Mouse (Mus musculus): ENCODE data around the gene Gm37240. TPM values are rescaled to one million over a fixed set of nuclear protein-coding genes. Genes with fewer than 3 reads are reported as not detected.

Gm37240 gene
- total RNA-seq, 2 experiments from 2014 or later: 28.9 to 37.3 TPM

GRCm38 (mm10) chr3:85679312-85679933 is 207.9 kb downstream of the Gm37240 start:
- DNase-seq: no peak

DNA sequence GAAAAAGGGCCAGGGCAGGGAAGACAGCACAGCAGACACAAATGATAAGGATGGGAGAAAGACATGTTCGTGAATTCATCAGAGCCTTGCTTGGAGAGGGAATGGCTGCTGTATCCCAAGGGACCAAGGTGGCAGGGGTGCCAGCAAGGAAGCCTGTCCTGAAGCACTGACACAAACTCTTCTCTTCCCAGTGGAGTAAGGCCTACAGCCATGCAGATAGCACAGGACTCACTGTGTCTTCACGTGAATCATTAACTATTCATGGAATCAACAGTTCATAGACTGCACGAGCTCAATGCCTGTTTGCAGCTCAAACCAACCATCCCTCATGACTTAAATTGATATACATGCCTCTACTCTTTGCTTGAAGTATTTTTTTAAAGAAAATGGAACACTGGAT is 209.4 kb downstream of the Gm37240 start:
- no peak for DNase-seq

GRCm38 (mm10) chr3:85677133-85677532 is 210.2 kb downstream of the Gm37240 start:
- DNase-seq: no peak

GRCm38 (mm10) chr3:85669844-85670243 is 217.5 kb downstream of the Gm37240 start:
- DNase-seq: no peak

GRCm38 (mm10) chr3:85667683-85668082 is 219.6 kb downstream of the Gm37240 start:
- DNase-seq: no peak

- no peak for DNase-seq
Measured at GRCm38 (mm10) chr3:85666736-85667135, 220.6 kb downstream of the Gm37240 start.

DNA sequence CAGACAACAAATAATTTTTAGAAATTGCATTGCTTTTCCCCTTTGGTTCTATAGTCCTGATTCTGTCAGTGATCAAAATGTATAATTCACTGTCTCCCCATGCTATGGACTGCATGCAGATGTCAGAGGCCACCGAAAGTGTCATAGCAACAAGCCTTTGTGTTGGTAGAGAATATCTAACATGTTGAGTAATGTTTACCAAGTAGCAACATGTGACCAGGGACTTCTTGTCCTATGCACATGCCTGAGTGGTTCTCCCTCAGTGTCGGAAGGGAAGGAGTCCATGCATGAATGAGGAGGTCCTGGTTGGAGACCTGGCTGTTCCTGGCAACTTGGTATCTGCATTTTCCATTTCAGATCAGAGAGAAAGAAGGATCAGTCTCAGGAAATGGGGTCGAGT is 221.2 kb downstream of the Gm37240 start:
- DNase-seq: no peak

- DNase-seq: no peak
Measured at GRCm38 (mm10) chr3:85664591-85665171, 222.6 kb downstream of the Gm37240 start.

DNA sequence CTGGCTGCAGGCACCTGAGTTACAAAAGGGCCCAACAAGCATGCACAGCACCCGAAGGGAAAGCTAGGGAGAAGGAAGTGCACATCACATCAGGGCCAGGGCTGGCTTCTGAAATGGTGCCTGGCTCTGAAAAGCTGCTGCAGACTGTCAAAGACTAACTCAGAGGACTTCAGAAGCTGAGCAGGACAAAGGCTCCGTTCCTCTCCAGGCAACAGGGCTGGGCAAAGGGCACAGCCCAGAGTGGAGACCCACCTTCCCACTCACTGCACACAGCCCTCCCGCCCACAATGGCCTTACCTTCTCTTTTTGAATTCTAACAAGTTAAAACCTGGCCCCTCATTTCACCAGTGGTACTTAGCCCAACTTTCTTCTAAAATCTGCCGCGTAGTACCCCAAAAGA is 223.5 kb downstream of the Gm37240 start:
- DNase-seq: no peak

- no peak for DNase-seq
Measured at GRCm38 (mm10) chr3:85661926-85662813, 225.1 kb downstream of the Gm37240 start.

GRCm38 (mm10) chr3:85659681-85660080 is 227.6 kb downstream of the Gm37240 start:
- no peak for DNase-seq

DNA sequence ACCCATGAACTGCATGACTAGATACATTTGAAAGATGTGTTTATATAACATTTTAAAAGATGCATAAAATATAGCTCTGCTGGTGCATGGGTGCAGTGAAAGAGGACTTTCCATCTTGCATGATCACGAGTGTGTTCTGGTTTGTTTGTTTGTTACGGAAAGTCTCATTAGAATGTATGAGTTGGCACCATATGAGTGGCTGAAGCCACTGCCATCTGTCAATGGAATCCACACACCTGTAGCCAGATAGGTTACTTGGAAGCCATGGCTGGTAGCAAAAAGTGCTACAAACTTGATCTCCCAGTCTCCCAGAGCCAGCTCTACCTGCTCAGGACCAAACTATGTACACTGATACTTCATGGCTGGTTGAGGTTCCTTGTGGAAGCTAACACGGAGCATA is 231.8 kb downstream of the Gm37240 start:
- DNase-seq: no peak

DNA sequence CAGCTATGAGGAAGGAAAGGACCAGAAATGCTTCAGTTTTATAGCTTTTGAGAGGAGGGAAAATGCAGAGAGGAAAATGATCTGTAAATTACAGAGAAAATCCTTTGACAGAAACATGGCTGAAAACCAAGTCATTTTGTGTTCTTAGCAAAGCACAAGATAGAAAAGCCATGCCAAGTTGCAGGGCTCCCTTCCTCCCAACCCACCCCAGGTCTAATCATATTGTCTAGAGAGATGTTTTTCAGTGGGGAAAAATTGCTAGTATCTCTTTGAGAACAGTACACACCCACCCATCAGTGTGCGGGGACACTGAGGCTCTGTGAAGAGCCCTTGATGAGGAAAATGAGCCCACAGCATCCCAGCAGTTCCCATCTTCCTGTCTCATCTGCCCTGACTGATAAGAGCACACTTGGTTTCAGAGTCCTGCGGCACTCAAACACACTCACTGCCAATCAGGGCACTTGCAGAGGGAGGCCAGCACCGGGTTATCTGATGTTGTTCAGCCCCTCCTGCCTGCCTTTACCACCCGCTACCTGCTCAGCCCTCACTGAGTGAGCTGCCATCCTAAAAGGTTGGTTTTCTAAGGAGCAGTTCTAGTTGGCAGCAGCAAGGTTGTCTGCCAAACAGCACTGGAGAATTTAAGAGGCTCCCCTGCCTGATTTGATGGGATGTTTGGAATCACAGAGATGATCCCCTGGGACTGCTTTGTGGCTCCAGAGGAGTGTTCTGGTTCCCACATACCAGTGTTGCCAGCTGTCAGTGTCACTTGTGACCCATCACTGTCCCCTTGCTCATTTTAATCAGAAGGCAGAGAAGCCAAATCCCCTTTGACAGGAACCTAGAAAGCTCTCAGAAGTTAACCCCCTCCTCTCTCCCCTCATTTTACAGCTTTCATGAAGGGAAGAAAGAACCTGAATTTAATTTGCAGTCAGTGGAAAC is 234.3 kb downstream of the Gm37240 start:
- DNase-seq: no peak

DNA sequence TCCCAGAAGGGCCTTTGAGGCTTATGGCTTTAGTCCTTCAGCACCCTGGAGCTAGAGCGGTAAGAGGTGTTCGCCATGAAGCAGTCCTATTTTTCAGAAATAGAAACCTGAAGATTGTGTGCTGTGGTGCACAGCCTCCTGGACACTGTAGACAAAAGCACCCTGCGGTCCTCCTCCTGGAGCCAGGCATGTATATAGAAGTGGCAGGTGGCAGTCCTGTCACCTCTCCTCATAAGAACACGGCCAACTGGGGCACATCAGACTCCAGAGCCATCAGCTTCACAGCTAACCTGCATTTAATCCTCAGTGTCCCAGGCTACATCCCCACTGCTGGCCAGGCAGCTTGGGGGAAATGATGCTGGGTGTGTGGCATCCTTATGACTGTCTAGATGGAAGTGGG is 238.1 kb downstream of the Gm37240 start:
- no peak for DNase-seq

DNA sequence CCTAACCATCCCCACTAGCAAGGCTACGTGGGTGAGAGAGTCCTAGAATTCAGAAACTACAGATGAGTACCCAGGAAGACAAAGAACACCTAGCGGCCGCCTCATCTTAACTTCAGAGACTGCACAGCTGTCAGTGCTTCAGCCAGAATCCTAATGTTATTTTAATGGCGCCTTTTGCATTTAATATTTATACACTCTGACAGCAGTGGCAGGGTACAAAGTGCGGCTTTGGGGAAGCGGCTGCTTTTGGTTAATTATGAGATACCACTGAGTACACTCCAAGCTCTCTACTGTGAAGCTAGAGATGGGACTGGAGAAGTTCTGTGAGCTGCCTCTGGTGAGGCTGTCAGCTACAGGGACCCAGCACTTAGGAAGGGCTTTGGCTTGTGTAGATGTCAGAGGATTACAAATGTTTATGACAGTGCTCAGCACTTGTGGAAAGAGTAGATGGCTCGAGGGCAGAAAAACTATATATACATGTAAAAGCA is 241.8 kb downstream of the Gm37240 start:
- no peak for DNase-seq

GRCm38 (mm10) chr3:85644814-85645213 is 242.5 kb downstream of the Gm37240 start:
- DNase-seq: no peak

DNA sequence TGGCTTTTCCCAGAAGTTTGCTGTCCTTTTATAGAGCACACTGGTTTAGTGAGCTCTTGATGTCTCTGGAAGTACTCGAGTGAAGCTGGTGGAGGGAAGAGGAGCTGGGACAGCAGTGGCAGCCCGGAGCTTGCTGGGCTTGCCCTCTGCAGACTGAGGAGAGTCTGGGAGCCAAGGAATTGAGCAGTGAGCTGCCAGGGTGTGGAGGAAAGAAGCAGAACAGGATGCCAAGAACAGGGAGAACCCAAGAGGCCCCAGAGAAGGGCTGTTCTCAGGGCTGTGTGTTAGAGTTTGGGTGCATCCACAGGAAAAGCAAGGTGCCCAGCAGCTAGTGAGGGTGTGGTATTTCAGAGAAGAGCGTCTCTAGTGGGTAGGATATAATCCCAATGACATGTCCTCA is 245.6 kb downstream of the Gm37240 start:
- DNase-seq: no peak

DNA sequence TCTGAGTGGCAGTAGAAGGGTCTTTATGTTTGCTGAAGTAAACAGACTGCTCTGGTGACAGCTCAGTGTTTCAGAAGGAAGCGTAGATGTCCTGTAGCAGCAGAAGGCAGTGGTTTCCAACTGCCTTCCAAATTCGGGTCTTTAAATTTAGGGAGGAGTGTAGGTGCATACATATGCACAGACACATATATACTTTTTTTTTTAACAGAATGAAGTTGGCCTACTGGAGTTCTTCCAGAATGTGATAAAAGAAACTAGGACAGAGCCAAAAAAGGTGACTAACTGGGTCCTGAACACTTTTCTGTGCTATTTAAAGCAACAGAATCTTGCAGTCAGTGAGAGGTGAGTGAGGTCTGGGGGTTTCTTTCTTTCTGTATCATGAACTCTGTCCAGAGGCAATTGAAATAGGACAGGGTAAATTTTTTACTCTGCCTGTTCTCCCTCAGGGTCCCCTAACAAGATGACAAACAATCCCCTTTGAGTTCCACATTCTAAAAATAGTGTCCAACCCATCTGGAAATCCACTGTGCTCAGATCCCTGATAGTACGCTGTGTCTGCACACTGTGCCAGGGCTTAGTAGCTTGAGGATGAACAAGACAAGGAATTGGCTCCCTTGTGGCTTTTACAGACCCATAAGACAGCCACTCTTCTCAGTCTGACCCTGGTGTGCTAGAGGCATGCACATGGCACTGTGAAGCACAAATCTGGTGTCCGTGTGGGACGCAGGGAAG is 250.4 kb downstream of the Gm37240 start:
- DNase-seq: no peak

DNA sequence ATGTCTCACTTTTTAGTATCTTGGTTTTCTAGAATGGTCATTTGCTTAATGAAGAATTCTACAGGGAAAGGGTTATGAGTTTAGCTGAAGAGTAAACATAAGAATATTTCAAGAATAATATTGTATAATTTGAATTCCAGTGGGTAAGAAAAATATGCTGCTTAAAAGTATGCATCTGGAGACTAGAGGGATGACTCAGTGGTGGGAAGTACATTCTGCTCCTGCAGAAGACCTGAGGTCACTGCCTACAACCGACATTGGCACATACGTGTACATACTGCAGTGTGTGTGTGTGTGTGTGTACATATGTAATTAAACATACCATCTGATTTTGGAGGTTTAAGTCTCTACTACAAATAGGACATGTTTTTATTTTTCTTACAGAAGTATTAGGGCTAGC is 251.7 kb downstream of the Gm37240 start:
- DNase-seq: no peak

DNA sequence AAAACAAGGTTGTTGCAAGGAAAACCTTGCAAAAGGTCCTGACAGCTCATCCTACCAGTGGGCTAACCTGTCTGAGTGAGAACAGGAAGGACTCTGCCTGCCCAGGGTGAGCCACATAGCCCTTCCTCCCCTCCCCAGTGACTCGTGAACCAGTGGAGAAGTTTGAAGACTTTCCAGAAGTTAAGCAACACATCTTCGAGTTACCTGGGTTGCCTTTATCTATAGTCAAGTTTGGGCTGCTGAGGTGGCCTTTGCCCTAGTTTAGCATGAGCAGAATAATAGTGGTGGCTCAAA is 252.2 kb downstream of the Gm37240 start:
- no peak for DNase-seq

DNA sequence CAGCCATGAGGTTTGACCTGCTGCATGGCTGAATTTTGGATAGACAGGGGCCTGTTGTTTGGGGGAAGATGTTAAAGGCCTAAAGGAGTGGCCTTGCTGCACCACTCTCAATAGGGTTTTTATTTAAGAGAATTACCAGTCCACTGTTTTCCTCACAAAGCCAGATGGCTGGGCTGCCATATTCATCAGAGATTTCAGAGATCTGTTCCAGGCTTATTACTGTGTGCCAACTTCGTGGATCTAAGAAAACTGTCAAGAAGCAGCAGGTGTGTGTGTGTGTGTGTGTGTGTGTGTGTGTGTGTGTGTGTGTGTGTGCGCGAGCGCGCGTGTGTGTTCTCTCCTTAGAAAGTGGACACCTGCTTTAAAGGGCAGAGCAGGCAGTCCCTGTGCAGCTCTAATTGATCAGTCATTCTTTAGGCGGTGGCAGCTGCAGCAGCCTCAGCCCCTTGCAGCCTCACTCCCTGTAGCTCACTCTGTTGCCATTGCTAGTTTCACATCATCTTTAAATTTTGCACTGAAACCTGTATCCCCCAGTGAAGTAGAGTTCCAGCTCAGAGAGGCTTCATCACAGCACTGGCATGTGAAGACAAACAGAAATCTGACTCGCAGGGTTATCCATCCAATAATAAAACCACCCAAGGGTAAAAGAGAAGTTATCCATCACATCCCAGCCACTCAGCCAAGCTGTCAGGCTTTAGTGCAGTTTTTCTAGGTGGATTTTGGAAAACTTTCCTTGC is 252.8 kb downstream of the Gm37240 start:
- no peak for DNase-seq

Measured in gastrocnemius, postnatal 10 days (tissue).